Mouse (Mus musculus) E14TG2a.4 (cell line): ENCODE data around the gene Dph5.

Source experiments
- H3K27me3 ChIP-seq: 2 replicates; pipeline ENCODE4 v1.6.1; 2014; ENCODE audit warnings: low read length, control low read depth; ENCODE audit not compliant: insufficient read depth
- H3K36me3 ChIP-seq: 2 replicates; pipeline ENCODE4 v1.6.1; 2014; ENCODE audit warnings: low read length, control low read depth; ENCODE audit not compliant: insufficient read depth
- H3K4me1 ChIP-seq: replicated peaks from 2 replicates; pipeline ENCODE4 v1.6.1; 2014; ENCODE audit warnings: low read depth, low read length, control low read depth
- H3K4me3 ChIP-seq: replicated peaks from 2 replicates; pipeline ENCODE4 v1.5.1; 2014; ENCODE audit warnings: mild to moderate bottlenecking, low read length
- H3K9me3 ChIP-seq: 2 replicates; pipeline ENCODE4 v1.6.1; 2014; ENCODE audit warnings: low read length, control low read depth
- CTCF ChIP-seq: conservative IDR thresholded peaks from 2 replicates; pipeline ENCODE4 v1.5.1; 2014; ENCODE audit warnings: low read length
- NANOG ChIP-seq: IDR thresholded peaks from 2 replicates; pipeline ENCODE4 v1.6.1; 2014; ENCODE audit warnings: borderline replicate concordance, low read length, mixed read lengths
- POU5F1 ChIP-seq: IDR thresholded peaks from 2 replicates; pipeline ENCODE4 v1.6.1; 2014; ENCODE audit warnings: low read length, borderline replicate concordance

Dph5 gene

GRCm38 (mm10) chr3:115887427-115888309, at the start of gene Dph5:
Gene Dph5 (plus strand): TSS chr3:115887837.
- peaks cover 7% of the 10 kb centered on the region; the same call in 1 of the 2 replicates for H3K4me1 ChIP-seq
- H3K4me3 ChIP-seq = peak within 1 kb of the TSS; percentile 92
- H3K36me3 ChIP-seq = peaks cover 25% of the 10 kb centered on the region
- H3K9me3 ChIP-seq = no peaks in the 10 kb centered on the region
- no peaks in the 10 kb centered on the region for H3K27me3 ChIP-seq
- TF ChIP-seq CTCF = no peak
- no peak for TF ChIP-seq NANOG
- no peak for TF ChIP-seq POU5F1

- 0 out of 2 replicates have a peak, but pooled peaks cover 5% of the 10 kb centered on the region for H3K27me3 ChIP-seq
- no peaks in the 10 kb centered on the region for H3K9me3 ChIP-seq
- no peak overlapping the region for H3K4me3 ChIP-seq
- H3K36me3 ChIP-seq = no peaks in the 10 kb centered on the region
- no peak for TF ChIP-seq CTCF
- no peak for TF ChIP-seq NANOG
- TF ChIP-seq POU5F1 = no peak
- peaks cover 16% of the 10 kb centered on the region for H3K4me1 ChIP-seq
Measured at GRCm38 (mm10) chr3:115844566-115844965, 43.1 kb upstream of the Dph5 start.

GRCm38 (mm10) chr3:115845032-115845618, 42.5 kb upstream of the Dph5 start:
- Histone ChIP-seq H3K27me3 (0 out of 2 replicates have a peak, but pooled peaks cover 5% of the 10 kb centered on the region), H3K4me3 (no peak overlapping the region), H3K4me1 (peaks cover 16% of the 10 kb centered on the region), H3K36me3 (no peaks in the 10 kb centered on the region), H3K9me3 (no peaks in the 10 kb centered on the region)
- TF ChIP-seq NANOG (no peak), CTCF (no peak), POU5F1 (no peak)

GRCm38 (mm10) chr3:115845724-115846123, 41.9 kb upstream of the Dph5 start:
- Histone ChIP-seq H3K4me1 (peaks cover 16% of the 10 kb centered on the region), H3K36me3 (no peaks in the 10 kb centered on the region), H3K9me3 (no peaks in the 10 kb centered on the region), H3K27me3 (0 out of 2 replicates have a peak, but pooled peaks cover 5% of the 10 kb centered on the region), H3K4me3 (no peak overlapping the region)
- TF ChIP-seq NANOG (peak; percentile 30; the same call in 1 of the 2 replicates), POU5F1 (no peak)

- 0 out of 2 replicates have a peak, but pooled peaks cover 5% of the 10 kb centered on the region for H3K27me3 ChIP-seq
- TF ChIP-seq NANOG (no peak), CTCF (no peak), POU5F1 (no peak)
- H3K9me3 ChIP-seq = no peaks in the 10 kb centered on the region
- no peaks in the 10 kb centered on the region for H3K36me3 ChIP-seq
- no peak overlapping the region for H3K4me3 ChIP-seq
- peaks cover 16% of the 10 kb centered on the region for H3K4me1 ChIP-seq
Measured at GRCm38 (mm10) chr3:115846153-115846552, 41.5 kb upstream of the Dph5 start.

- Histone ChIP-seq H3K27me3 (0 out of 2 replicates have a peak, but pooled peaks cover 5% of the 10 kb centered on the region), H3K9me3 (no peaks in the 10 kb centered on the region), H3K4me1 (peaks cover 14% of the 10 kb centered on the region), H3K36me3 (no peaks in the 10 kb centered on the region), H3K4me3 (no peak overlapping the region)
- TF ChIP-seq POU5F1 (no peak), CTCF (no peak), NANOG (no peak)
Measured at GRCm38 (mm10) chr3:115848686-115849480, 38.8 kb upstream of the Dph5 start.

- Histone ChIP-seq H3K27me3 (0 out of 2 replicates have a peak, but pooled peaks cover 5% of the 10 kb centered on the region), H3K4me3 (no peak overlapping the region), H3K9me3 (no peaks in the 10 kb centered on the region), H3K4me1 (peaks cover 3% of the 10 kb centered on the region; the same call in 1 of the 2 replicates), H3K36me3 (no peaks in the 10 kb centered on the region)
- no peak for TF ChIP-seq NANOG
- TF ChIP-seq POU5F1 = no peak
- no peak for TF ChIP-seq CTCF
Measured at GRCm38 (mm10) chr3:115850946-115851345, 36.7 kb upstream of the Dph5 start.

- TF ChIP-seq POU5F1 (no peak), CTCF (no peak), NANOG (no peak)
- Histone ChIP-seq H3K4me3 (no peak overlapping the region), H3K9me3 (no peaks in the 10 kb centered on the region), H3K36me3 (no peaks in the 10 kb centered on the region), H3K4me1 (peaks cover 14% of the 10 kb centered on the region), H3K27me3 (no peaks in the 10 kb centered on the region)
Measured at GRCm38 (mm10) chr3:115854672-115855191, 32.9 kb upstream of the Dph5 start.
